Mouse (Mus musculus) layer of hippocampus, adult 2 months (tissue): ENCODE measurements at regions not wholly inside any gene's neighbourhood (a gene's known extent, or its start where the extent isn't known, plus 50 kb on each side); places are given as distances from the start of the nearest gene placed in this dataset.

Source experiments
- DNase-seq, 2 experiments: peaks; one replicate each; pipeline ENCODE4 v3.0.0; 2022; ENCODE audit warnings: low spot score in 2 of 2
- H3K27ac ChIP-seq: fragments of 200-600 bp; 2 replicates; pipeline ENCODE4 v1.8.1; 2022
- H3K4me3 ChIP-seq: fragments of 200-600 bp; 2 replicates; pipeline ENCODE4 v1.8.1; 2022; ENCODE audit warnings: mild to moderate bottlenecking
- CTCF ChIP-seq: fragments of 200-600 bp; conservative IDR thresholded peaks from 2 replicates; pipeline ENCODE4 v1.8.1; 2022; ENCODE audit warnings: antibody characterized with exemption, mild to moderate bottlenecking, moderate library complexity

- H3K4me3 ChIP-seq, result no peak overlapping the region
- DNase-seq, result no peak
- TF ChIP-seq CTCF, result no peak
- no peak overlapping the region for H3K27ac ChIP-seq
These were observed 236.0 kb downstream of the Zfp704 start for GRCm38 (mm10) chr3:9373896-9374295.

- TF ChIP-seq CTCF, result peak; percentile 47
- Histone ChIP-seq H3K4me3 (no peak overlapping the region), H3K27ac (no peak overlapping the region)
- DNase-seq, result no peak
These were observed 239.8 kb downstream of the Zfp704 start for GRCm38 (mm10) chr3:9370096-9370495.

GRCm38 (mm10) chr3:9365791-9366190 lies 244.1 kb downstream of the Zfp704 start:
- Histone ChIP-seq H3K27ac (no peak overlapping the region), H3K4me3 (no peak overlapping the region)
- no peak for DNase-seq

GRCm38 (mm10) chr3:9359186-9359585 lies 250.7 kb downstream of the Zfp704 start:
- Histone ChIP-seq H3K27ac (no peak overlapping the region), H3K4me3 (no peak overlapping the region)
- TF ChIP-seq CTCF, result no peak
- no peak for DNase-seq

More at GRCm38 (mm10) chr3:9365791-9366190, 244.1 kb downstream of the Zfp704 start:
- TF ChIP-seq CTCF, result no peak

- Histone ChIP-seq H3K27ac (no peak overlapping the region), H3K4me3 (no peak overlapping the region)
- no peak for TF ChIP-seq CTCF
- peak in 1 of 2 experiments; percentile 17 for DNase-seq
These were observed 251.8 kb downstream of the Zfp704 start for GRCm38 (mm10) chr3:9358111-9358510.

GRCm38 (mm10) chr3:9357639-9358038 lies 252.2 kb downstream of the Zfp704 start:
- H3K4me3 ChIP-seq, result no peak overlapping the region
- no peak for TF ChIP-seq CTCF
- H3K27ac ChIP-seq, result no peak overlapping the region
- DNase-seq, result peak; percentile 25 to 48

- Histone ChIP-seq H3K27ac (no peak overlapping the region), H3K4me3 (no peak overlapping the region)
- no peak for TF ChIP-seq CTCF
- DNase-seq, result no peak
These were observed 254.0 kb downstream of the Zfp704 start for GRCm38 (mm10) chr3:9355875-9356274.

- no peak for DNase-seq
- H3K4me3 ChIP-seq, result no peak overlapping the region
- no peak overlapping the region for H3K27ac ChIP-seq
- no peak for TF ChIP-seq CTCF
These were observed 255.1 kb downstream of the Zfp704 start for GRCm38 (mm10) chr3:9354756-9355155.

- no peak for DNase-seq
- Histone ChIP-seq H3K4me3 (no peak overlapping the region), H3K27ac (no peak overlapping the region)
- TF ChIP-seq CTCF, result no peak
These were observed 257.6 kb downstream of the Zfp704 start for GRCm38 (mm10) chr3:9352251-9352650.

GRCm38 (mm10) chr3:9349822-9350221 lies 260.1 kb downstream of the Zfp704 start:
- TF ChIP-seq CTCF, result no peak
- no peak overlapping the region for H3K4me3 ChIP-seq
- no peak overlapping the region for H3K27ac ChIP-seq
- DNase-seq, result no peak

GRCm38 (mm10) chr3:9347446-9347860 lies 262.4 kb downstream of the Zfp704 start:
- H3K4me3 ChIP-seq, result peak overlapping the region; percentile 56
- peak overlapping the region; percentile 18; the same call in 1 of the 2 replicates for H3K27ac ChIP-seq
- no peak for DNase-seq
- no peak for TF ChIP-seq CTCF

- no peak for DNase-seq
- Histone ChIP-seq H3K4me3 (peak overlapping the region; percentile 56), H3K27ac (peak overlapping the region; percentile 18; the same call in 1 of the 2 replicates)
- TF ChIP-seq CTCF, result no peak
These were observed 262.9 kb downstream of the Zfp704 start for GRCm38 (mm10) chr3:9346857-9347445.

GRCm38 (mm10) chr3:9346356-9346755 lies 263.5 kb downstream of the Zfp704 start:
- H3K4me3 ChIP-seq, result peak overlapping the region; percentile 56
- no peak overlapping the region for H3K27ac ChIP-seq
- no peak for TF ChIP-seq CTCF
- DNase-seq, result no peak

- no peak overlapping the region for H3K27ac ChIP-seq
- no peak for TF ChIP-seq CTCF
- no peak for DNase-seq
- H3K4me3 ChIP-seq, result peak overlapping the region; percentile 56
These were observed 264.0 kb downstream of the Zfp704 start for GRCm38 (mm10) chr3:9345885-9346284.
